Comparison of ENCODE assay signal across 13 mouse cellular contexts in the genomic region with DNA sequence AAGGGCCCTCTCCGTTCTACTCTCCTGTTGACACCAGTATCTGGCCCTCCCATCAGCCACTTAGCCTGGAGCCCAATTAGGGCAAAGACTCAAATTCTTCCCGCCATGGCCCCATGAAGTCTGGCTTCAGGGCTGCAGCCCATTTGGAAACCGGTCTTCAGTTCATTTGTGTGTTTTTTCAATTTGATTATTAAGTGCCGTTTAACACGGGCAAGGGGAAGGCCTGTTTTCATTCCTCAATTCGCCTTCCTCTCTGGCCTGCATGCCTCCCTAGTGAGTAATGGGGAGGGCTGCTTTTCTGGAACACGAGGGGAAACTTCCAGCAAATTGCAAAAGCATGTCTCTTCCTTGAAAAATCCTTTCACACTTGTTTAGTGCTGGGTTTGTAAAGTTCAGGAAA.
DNase-seq lines count a peak whose midpoint lies in the region; ATAC-seq and TF ChIP-seq lines count a peak whose summit lies in the region.
"Had no signal": no experiment of that assay in that cellular context is flagged by ENCODE, and none has a peak within 500 bp of the region (broad histone marks: within the 10 kb centered on the region; RNA-seq: fewer than 3 reads in every experiment).

No protein-coding gene starts in this region.

- no peak for TF ChIP-seq CTCF in heart, adult 2 months (IDR thresholded peaks at IDR 0.05)
- TF ChIP-seq CTCF in bone marrow macrophage, adult 2 months (IDR thresholded peaks at IDR 0.05; ENCODE audit: low read depth, low read length): no peak
- TF ChIP-seq CTCF in forebrain, postnatal 0 days (IDR thresholded peaks at IDR 0.05; ENCODE audit: low read depth): no peak

- no peak overlapping the region for H3K9ac ChIP-seq in heart, adult 2 months (ENCODE audit: low read depth, low read length)
- no peak overlapping the region for H3K9ac ChIP-seq in forebrain, postnatal 0 days
- H3K9ac ChIP-seq: lung, embryonic 15.5 days had no signal

- no peaks in the 10 kb centered on the region for H3K9me3 ChIP-seq in heart, embryonic 10.5 days
- no peaks in the 10 kb centered on the region for H3K9me3 ChIP-seq in forebrain, postnatal 0 days (ENCODE audit: low read length)
- H3K9me3 ChIP-seq: lung, embryonic 15.5 days had no signal

- intact Hi-C loops in heart, adult 2 months (cut with DNase I): no loop called here

- H3K4me3 ChIP-seq in heart, adult 2 months: no peak overlapping the region
- H3K4me3 ChIP-seq in heart, embryonic 10.5 days: no peak overlapping the region
- H3K4me3 ChIP-seq in bone marrow macrophage, adult 2 months (ENCODE audit: insufficient read depth, low read length): no peak overlapping the region
- H3K4me3 ChIP-seq in forebrain, postnatal 0 days (ENCODE audit: low read depth, low read length): no peak overlapping the region
- H3K4me3 ChIP-seq: lung, embryonic 15.5 days had no signal

- H3K4me2 ChIP-seq in forebrain, postnatal 0 days (ENCODE audit: low read depth): no peak overlapping the region
- H3K4me2 ChIP-seq: lung, embryonic 15.5 days had no signal

- no peak for ATAC-seq in forebrain, postnatal 0 days
- ATAC-seq: forebrain, embryonic 14.5 days had no signal

- peak; percentile 40 to 56 for DNase-seq in heart, adult 2 months
- no peak for DNase-seq in heart, embryonic 10.5 days (ENCODE audit: low spot score)
- peak; percentile 47 for DNase-seq in fibroblast of lung, adult 2 months (ENCODE audit: low read depth)
- DNase-seq in lung, postnatal 25 days (ENCODE audit: low spot score): peak; percentile 18
- no peak for DNase-seq in forebrain, postnatal 0 days
- no peak for DNase-seq in cerebellum, adult 11-12 months
- DNase-seq in layer of hippocampus, adult 18-20 months (ENCODE audit: low spot score in 2 of 2): no peak
- DNase-seq: cerebellum, postnatal 36 days; kidney, adult 8-10 months; thymus, postnatal 36 days had no signal

- H3K4me1 ChIP-seq in heart, adult 2 months (ENCODE audit: control insufficient read depth, insufficient read depth, low read length): peaks cover 5% of the 10 kb centered on the region
- peaks cover 14% of the 10 kb centered on the region for H3K4me1 ChIP-seq in heart, embryonic 10.5 days
- H3K4me1 ChIP-seq in bone marrow macrophage, adult 2 months (ENCODE audit: control insufficient read depth, insufficient read depth, low read length): peaks cover 66% of the 10 kb centered on the region
- H3K4me1 ChIP-seq in forebrain, postnatal 0 days (ENCODE audit: insufficient read depth): no peaks in the 10 kb centered on the region

- H3K27ac ChIP-seq in heart, adult 2 months: peak overlapping the region; percentile 67
- no peak overlapping the region for H3K27ac ChIP-seq in heart, embryonic 10.5 days
- H3K27ac ChIP-seq in bone marrow macrophage, adult 2 months (ENCODE audit: insufficient read depth, low read depth, low read length): peak overlapping the region; percentile 74; the same call in 1 of the 2 replicates
- no peak overlapping the region for H3K27ac ChIP-seq in forebrain, postnatal 0 days (ENCODE audit: low read depth, low read length)
- H3K27ac ChIP-seq: lung, embryonic 15.5 days had no signal

- no peaks in the 10 kb centered on the region for H3K36me3 ChIP-seq in heart, adult 2 months (ENCODE audit: control insufficient read depth, insufficient read depth, low read length)
- no peaks in the 10 kb centered on the region for H3K36me3 ChIP-seq in heart, embryonic 10.5 days
- no peaks in the 10 kb centered on the region for H3K36me3 ChIP-seq in forebrain, postnatal 0 days (ENCODE audit: insufficient read depth)
- H3K36me3 ChIP-seq: lung, embryonic 15.5 days had no signal

- 58% methylated on average over 7 of the region's 7 CpGs for WGBS in heart, adult 2 months
- WGBS in heart, embryonic 10.5 days: 40% methylated on average over 7 of the region's 7 CpGs
- 50% methylated on average over 7 of the region's 7 CpGs for WGBS in forebrain, postnatal 0 days

- TF ChIP-seq POLR2A in heart, adult 2 months (IDR thresholded peaks at IDR 0.05; ENCODE audit: insufficient read depth, low read depth, low read length): no peak
- TF ChIP-seq POLR2A in bone marrow macrophage, adult 2 months (IDR thresholded peaks at IDR 0.05; ENCODE audit: borderline replicate concordance, low read depth, low read length): no peak

- TF ChIP-seq EP300 in heart, adult 2 months (IDR thresholded peaks at IDR 0.05; ENCODE audit: insufficient read depth, low read depth, low read length): no peak

- H3K27me3 ChIP-seq in heart, adult 2 months (ENCODE audit: control insufficient read depth, insufficient read depth, low read length): no peaks in the 10 kb centered on the region
- peaks cover 24% of the 10 kb centered on the region for H3K27me3 ChIP-seq in heart, embryonic 10.5 days (ENCODE audit: insufficient read depth, poor library complexity, severe bottlenecking)
- H3K27me3 ChIP-seq in forebrain, postnatal 0 days (ENCODE audit: insufficient read depth, low read length): no peaks in the 10 kb centered on the region
- H3K27me3 ChIP-seq: lung, embryonic 15.5 days had no signal

- H3K79me2 ChIP-seq in heart, adult 2 months (replicated peaks; ENCODE audit: control insufficient read depth, insufficient read depth, low read length): no peaks in the 10 kb centered on the region

Comparison
In these comparisons a context has a peak if more than half of its experiments do, and no peak if none do; other contexts are left out.
1. DNase-seq: peak in heart, adult 2 months (2 of 2), fibroblast of lung, adult 2 months (single experiment) and lung, postnatal 25 days (single experiment); none in heart, embryonic 10.5 days (single experiment), forebrain, postnatal 0 days (single experiment), cerebellum, adult 11-12 months (single experiment) and layer of hippocampus, adult 18-20 months (0 of 2).
2. H3K27ac ChIP-seq: peak in heart, adult 2 months (single experiment) and bone marrow macrophage, adult 2 months (single experiment); none in heart, embryonic 10.5 days (single experiment) and forebrain, postnatal 0 days (single experiment).